Mouse (Mus musculus) kidney, postnatal 14 days (tissue): ENCODE measurements at regions not wholly inside any gene's neighbourhood (a gene's known extent, or its start where the extent isn't known, plus 50 kb on each side); places are given as distances from the start of the nearest gene placed in this dataset.

Source experiments
- DNase-seq: peaks from one replicate; pipeline ENCODE4 v3.0.0; 2022; ENCODE audit warnings: mixed read lengths

DNA sequence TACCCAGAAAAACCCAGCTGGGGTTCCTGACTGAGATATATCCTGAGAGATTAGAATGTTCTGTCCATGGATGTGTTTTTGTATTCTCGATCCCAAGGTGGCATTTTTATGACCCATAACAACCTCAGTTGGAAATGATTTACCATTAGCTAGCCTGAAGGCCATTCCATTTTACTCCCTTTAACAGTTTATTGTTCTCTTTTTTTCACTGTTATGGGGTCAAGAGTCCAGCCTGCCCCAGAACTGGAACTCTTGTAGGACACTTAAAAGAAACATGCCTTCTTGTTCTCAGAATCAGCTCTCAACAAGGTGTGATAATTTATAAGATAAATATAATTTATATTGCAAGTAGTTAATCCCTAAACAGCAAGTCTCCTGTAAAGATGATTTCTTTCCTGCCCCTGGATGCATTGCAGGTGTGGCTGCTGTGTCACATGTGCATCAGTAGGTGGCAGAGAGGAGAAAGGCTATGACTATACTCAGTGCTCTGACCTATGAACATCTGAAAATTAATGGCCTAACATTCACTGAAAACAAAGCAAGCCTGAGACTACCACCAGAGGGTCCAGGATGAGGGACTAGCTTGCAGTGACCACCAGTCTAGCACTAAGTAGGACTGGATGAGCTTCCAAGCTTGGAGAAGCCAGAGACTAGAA is 181.6 kb upstream of the Gm527 start:
- peak; percentile 32 for DNase-seq

DNA sequence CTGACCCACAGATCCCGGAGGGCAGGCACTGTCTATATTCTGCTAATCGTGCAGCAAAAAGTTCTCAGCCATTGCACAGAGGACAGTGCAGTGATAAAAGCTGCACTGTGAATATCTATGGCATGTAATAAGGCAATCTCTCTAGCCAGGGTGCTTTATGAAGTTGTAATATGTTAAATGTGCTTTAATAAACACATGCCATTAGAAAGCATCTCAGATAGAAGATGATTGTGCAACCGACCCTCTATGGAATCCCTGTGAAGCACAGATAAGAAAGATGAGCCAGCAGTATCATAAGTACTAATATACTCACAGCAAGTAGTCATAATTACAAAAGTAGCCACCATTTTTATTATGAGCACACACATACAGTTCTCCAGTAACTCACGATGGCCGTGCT is 214.3 kb upstream of the Gm527 start:
- DNase-seq: no peak

DNA sequence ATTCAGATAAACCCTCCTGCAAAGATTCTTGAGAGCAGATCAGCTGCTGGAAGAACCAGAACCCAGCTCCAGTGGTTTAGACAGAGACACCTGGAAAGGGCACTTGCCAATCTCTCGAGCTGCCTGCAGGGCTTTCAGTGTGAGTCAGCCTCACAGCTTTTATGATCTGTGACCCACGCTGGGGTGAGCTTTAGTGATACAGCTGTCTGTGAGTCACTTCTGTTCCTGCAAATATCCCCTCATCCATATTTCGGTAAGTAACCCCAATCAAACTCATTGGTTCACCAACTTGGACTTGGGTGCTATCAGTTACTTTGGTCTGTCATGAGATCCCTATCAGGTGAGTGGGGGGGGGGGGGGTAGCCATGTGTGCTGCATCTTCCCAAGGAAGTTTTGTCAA is 216.6 kb upstream of the Gm527 start:
- DNase-seq: no peak

GRCm38 (mm10) chr12:64695343-64695742 is 220.9 kb upstream of the Fscb start:
- DNase-seq: no peak

GRCm38 (mm10) chr12:64692196-64693169 is 218.0 kb upstream of the Fscb start:
- no peak for DNase-seq

DNA sequence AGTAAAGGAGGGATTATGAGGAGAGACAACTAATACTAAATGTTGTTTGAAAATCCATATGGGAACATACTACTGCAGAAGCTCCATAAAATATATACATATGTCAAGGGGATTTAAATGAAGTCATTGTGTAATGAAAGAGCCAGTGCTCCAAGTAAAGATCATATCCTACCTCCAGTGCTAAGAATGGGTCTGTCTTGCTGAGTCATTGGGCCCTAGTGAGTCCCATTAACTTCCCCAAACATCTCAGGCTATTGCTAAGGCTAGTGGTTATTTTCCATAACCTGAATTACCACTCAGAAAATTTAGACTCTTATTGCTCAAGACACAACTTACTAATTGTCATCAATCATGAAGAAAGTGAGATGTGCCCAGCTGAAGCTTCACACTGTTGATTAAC is 215.2 kb upstream of the Fscb start:
- DNase-seq: no peak

- DNase-seq: no peak
Observed at GRCm38 (mm10) chr12:64688618-64689017, 214.1 kb upstream of the Fscb start.

GRCm38 (mm10) chr12:64640864-64641416 is 166.4 kb upstream of the Fscb start:
- DNase-seq: no peak

DNA sequence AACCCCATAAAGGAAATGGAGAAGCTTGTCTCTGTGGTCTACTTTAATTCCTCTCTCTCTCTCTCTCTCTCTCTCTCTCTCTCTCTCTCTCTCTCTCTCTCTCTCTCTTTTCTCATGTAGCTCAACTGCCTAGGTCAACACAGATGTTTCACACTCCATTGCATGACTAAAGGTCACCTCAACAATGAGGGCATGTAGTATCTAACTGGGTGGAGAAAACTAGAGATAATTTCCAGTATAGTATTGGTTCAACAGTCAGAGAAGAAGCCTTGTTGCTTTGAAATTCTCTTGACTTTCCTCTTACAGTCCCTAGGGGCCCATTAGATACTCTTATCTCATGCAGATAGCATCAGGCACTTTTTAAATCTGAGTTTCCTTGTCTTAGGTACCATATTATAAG is 140.4 kb upstream of the Fscb start:
- no peak for DNase-seq
